Mouse (Mus musculus) urinary bladder, adult 2 months (tissue): ENCODE data around the gene Bcas3. TPM values are rescaled to one million over a fixed set of nuclear protein-coding genes. Genes with fewer than 3 reads are reported as not detected.
A peak's percentile ranks its signal among the peaks of the same experiment; 100 is the strongest.

Experiments used
- DNase-seq: peaks from one replicate; pipeline ENCODE4 v3.0.0; 2022; ENCODE audit warnings: low spot score
- polyA plus RNA-seq: library from polyadenylated mRNA; depleted of rRNA; stranded (reverse); fragments of >200 nt; gene quantifications from 2 replicates; pipeline ENCODE4 v1.2.3, GENCODE M21; 2012; rRNA removed

Gene Bcas3
- 28.6 and 37.8 TPM in 2 replicates for polyA plus RNA-seq

DNA sequence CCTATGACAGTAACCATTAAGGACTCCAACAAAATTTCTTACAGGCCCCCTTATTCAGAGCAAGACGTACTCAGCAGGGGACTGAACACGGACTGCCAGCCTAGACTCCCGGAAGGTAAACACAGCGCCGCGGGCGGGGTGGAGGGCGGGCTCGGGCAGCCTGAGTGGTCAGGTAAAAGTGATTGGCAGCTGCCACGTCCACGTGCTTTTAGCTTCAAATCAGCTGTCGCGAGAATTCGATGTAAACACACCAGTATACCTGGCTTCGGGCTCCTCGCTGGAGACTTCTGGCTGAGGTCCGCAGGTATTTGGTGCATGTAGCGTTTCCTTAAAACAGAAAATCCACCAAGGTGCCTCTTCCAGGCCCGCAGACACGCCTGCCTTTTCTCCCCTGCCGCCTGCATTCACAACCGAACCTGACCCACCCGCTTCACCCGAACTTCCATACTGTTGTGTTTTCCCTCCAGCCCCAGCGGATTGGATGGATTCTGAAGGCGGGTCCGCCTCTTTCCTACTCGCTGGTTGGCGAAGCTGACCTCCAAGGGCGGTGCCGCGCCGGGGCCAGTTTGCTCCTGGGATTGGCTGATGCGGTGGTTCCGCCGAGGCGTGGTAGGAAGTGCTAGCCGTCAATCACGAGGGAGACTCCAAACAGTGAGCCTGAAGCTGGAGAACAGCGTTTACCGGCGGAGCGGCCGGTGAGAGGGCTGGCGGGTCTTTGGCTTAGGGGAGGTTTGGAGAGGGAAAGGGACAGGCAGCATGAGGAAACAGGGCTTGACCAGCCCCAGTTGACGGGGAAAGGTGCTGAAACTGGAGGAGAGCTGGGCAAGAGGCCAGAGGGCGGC, at the start of gene Bcas3:
Bcas3 (plus strand) TSS at position 629 of the 842 bp plus-strand sequence.
- peak; percentile 95 for DNase-seq

DNA sequence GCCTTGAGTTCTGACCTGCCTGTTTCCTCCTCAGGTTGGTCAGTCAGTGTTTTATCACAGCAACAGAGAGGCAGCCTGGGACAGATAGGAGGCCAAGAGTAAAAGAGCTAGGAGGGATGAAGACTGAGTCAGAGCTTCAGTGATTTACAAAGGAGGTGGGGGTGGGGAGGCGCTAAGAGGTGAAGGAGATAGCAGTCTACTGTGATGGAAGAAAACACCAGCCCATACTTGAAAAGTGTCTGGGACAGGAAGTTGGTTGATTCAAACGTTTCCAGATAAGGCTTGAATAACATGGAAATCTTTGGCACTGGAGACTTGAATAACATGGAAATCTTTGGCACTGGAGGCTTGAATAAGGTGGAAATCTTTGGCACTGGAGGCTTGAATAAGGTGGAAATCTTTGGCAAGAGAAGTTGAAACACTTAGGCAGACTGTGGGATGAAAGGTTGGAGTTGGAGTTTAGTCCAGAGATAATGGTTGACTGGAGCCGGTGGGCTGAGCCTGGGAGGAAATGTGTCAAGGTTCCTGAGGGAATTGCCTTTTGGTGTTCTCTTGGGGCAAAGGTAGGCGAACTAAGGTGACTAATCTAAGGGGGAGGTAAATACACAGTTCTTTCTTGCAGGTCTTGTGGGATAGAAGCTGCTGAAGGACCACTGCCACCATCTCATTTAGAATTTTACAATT, 46.2 kb upstream of the Bcas3 start:
- DNase-seq, result no peak

DNA sequence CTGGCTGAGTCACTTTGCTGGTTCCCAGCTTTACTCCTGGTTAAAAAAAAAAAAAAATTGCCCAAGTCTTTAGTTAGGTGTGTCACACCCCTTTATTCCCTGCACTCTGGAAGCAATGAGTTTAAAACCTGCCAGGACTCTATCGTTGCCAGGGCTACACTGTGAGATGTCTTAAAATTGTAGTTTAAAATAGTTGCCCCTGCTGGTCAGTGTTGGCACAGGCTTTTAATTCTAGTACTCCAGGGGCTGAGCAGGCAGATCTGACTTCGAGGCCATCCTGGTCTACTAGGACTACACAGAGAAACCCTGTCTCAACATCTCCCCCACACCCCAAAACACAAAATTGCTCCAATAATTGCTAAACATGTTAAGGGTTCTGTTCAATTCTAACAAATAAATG, 44.2 kb upstream of the Bcas3 start:
- no peak for DNase-seq

DNA sequence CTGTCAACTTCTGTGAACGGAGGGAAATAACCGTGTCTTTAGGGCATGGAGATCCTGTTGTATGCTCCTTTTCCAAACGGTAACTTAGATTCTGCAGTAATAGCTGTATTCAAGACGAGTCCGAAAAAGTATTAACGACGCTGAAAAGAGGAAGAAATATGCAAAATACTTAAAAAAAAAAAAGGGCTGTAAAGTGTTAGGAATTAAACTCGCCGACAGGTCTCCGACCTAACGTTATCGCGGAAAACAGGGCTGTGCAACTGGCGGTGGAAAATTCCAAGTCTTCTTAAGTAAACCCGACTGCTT, 42.6 kb upstream of the Bcas3 start:
- no peak for DNase-seq

DNA sequence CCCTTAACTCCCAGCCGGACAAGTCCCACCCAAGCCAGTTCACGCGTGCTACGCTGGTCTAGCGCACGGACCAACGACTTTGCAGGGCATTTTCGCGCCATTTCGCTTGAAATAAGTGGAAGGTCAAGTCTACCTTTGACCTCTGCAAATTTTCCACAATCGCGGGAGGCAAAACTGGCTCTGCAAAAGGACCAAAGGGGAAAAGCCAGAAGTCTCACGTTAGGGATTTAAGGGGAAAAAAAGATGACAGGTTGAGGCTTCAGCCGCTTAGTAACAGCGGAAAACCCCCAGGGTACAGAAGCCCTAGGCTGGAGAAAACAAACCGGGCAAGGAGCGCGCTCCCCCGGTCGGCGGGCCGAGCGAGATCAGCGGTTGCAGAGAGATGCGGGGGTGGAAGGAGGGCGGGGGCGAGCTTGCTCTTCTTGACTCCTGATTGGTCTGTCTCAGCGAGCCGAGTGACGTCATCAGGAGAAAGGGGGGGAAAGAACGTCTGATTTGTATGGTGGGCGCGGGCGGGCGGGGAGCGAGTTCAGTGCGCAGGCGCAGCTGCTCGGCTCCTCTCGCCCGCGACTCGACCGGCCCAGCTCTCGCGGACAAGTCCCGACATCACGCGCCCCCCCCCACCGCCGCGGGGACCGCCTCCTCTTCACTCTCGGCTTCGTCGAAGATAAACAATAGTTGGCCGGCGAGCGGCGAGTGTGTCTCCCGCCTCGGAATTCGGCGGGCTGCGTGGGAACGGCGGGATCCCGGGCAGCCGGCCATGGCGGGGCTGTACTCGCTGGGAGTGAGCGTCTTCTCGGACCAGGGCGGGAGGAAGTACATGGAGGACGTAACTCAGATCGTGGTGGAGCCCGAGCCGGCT, 42.0 kb upstream of the Bcas3 start, which contains the start of gene Ppm1d:
Ppm1d (plus strand) TSS at position 532 of the 862 bp plus-strand sequence.
- DNase-seq, result peak; percentile 96

DNA sequence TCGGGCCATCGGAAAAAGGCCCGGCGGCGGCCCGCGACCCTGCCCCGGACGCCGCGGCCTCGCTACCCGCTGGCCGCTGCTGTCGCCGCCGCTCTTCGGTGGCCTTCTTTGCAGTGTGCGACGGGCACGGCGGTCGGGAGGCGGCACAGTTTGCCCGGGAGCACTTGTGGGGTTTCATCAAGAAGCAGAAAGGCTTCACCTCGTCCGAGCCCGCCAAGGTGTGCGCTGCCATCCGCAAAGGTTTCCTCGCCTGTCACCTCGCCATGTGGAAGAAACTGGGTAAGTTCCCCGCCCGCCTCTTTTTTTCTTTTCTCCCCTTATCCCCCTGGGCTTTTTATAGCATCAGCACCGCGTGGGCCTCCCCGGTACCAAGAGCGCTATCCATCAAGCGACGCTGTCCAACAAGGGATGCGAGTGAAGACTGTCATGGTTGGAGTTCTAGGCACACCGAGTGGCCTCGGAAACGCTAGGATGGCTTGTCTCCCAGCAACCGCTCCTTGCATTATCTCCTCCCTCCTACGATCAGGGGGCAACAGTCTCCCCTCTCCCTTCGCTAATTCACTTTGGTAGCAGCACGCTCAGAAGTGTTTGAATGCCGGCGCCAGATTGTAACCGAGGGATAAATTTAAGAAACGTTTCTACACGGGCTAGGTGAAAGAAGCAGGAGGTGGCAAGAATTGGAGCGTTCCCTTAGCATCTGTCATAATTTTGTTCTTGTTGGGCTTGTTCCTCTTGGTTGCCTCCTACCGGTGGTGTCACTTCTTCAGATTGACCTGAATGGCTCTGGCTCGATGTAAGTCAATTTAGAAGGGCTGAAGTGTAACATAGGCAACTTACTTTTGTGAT, 41.1 kb upstream of the Bcas3 start:
- peak; percentile 33 for DNase-seq

DNA sequence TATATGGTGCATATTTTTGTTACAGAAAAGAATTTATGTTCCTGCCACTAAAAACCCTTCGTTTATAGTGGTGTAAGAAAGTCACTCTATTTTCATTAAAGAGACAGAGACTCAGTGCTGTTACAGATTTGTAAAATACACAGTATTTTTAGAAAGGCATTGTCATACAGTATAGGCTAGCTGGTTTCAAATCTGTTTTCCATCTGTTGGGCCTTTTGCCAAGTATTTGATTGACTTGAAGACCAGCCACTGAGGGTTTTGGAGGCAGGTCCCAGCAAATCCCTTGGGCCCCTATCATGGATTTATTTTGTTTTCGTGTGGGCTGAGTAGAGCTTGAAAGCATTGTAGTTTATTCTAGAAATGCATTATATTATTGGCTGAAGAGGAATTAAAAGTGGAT, 40.1 kb upstream of the Bcas3 start:
- no peak for DNase-seq

DNA sequence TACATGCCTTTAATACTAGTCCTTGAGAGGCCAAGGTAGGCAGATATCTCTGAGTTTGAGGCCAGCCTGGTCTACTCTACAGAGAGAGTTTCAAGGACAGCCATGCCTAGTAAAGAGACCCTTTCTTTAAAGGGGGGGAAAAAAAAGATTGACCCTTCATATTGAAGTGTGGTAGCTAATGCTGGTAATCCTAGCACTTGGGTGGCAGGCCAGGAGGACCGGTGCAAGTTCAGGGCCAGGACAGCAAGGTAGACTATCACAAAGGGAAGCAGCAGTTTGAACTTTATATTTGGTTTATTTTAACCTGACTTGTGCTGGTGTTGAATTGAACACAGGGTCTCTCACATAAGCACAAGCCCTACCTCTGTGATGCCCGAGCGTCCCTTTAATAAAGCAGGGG, 39.6 kb upstream of the Bcas3 start:
- DNase-seq, result no peak

DNA sequence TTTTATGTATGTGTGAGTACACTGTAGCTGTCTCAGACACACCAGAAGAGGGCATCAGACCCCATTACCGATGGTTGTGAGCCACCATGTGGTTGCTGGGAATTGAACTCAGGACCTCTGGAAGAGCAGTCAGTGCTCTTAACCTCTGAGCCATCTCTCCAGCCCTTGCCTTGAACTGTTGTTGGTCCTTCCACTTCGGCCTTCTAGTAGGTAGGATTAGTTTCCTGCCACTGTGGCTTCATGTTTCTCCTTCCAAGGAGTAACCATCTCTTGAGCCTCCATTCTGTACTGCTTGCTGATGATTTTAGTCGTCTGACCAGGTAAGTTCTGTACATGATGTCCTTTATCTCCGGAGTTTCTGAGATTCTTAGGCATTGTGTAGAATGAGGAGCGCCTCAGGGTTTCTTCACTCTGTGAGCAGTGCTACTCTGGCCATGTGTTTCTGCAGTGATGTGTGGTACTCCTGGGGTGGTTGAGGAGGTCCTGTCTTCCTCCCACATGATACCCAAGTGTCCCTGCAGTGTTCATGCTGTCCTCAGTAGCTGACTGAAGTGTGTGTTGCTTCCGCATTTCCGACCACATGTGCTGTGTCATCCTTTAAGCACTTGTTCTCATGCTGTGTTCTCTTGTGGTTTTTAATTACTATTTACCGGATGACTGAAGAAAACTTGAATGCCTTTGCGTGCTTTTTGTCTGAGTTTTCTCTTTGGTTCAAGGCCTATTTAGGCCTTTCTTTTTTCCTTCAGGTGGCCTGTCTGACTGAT, 29.2 kb upstream of the Bcas3 start:
- no peak for DNase-seq

DNA sequence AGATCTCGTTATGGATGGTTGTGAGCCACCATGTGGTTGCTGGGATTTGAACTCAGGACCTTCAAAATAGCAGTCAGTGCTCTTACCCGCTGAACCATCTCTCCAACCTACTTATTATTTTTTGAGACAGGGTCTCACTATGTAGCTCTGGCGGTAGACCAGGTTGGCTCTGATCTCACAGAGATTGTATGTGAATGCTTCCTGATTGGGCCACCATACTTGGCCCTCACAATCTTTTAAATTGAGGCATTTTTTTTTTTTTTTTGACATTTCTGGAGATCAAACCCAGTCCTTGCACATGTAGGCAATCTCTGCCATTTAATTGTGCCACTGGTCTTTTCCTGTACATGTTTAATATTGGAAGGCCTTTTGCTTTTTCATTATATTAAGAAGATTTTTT, 24.2 kb upstream of the Bcas3 start:
- DNase-seq, result no peak

DNA sequence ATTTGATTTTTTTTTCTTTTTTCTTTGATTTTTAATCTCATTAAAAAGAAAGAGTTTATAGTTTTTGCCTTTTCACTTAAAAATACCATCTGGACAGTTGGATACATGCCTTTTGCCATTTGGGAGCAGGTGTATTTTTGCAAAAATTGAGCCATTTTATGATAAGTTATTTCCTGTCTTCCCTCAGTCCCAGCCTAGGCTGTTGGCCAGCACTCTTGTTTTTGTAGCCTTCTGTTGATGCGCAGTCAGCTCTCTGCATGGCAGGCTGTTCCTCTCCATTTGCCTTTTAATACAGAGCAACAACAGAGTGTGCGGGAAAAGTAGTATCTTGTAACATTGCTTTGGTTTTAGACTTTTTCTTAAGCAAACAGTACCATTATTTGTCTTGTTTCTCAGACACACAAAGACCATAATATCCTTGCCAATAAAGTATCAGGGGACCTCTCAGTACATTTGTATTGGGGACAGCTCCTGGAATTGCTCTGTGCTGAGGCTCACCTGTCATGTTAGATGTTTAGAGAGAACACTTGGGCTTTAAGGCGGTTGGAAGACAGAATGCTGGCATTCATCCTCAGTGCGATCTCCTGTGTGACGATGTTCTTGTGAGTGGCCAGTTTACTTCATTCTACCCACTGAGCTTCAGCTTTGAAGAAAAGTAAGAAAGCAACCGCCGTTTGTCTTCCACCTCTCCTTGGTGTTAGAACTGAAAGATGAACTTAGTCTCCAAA, 23.6 kb upstream of the Bcas3 start:
- DNase-seq, result no peak

DNA sequence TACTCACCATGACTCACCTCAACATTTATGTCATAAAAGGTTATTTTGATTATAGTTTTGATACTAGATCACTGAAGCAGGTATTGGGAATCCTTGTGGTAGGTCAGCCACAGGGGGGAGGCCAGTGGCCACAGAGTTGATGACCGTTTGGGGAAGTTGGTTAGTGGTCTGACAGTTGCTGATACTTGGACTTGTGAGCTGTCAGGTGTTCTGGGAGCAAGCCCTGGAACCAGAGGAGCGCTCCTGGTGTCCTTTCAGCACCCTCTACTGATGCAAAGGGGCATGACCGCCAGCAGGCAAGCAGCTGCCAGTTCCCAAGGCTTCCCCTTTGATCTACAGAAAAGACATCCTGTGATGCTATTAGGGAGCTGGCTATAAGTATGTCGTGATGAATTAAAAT, 18.2 kb upstream of the Bcas3 start:
- DNase-seq, result peak; percentile 29

DNA sequence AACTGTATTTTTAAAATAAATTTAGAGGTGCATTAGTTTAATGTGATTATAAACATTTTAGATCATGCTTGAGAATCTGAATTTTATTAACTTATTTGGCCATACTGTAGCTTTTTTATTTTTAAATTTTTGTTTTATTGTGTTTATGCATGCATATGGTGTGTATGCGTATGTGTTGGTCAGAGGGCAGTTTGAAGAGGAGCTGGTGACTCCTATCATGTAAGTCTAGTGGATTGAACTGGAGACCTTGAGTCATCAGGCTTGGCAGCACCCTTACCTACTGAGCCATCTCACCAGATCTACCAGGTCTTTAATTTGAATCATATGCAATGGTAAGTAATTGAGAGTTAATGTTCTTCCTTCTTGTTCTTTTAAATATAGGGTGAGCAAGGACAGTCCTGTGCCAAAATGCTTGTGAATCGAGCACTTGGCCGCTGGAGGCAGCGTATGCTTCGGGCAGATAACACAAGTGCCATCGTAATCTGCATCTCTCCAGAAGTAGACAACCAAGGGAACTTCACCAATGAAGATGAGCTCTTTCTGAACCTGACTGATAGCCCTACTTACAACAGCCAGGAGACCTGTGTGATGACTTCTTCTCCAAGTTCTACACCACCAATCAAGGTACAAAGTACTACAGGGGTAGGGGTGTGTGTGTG, 13.7 kb upstream of the Bcas3 start:
- DNase-seq, result no peak

DNA sequence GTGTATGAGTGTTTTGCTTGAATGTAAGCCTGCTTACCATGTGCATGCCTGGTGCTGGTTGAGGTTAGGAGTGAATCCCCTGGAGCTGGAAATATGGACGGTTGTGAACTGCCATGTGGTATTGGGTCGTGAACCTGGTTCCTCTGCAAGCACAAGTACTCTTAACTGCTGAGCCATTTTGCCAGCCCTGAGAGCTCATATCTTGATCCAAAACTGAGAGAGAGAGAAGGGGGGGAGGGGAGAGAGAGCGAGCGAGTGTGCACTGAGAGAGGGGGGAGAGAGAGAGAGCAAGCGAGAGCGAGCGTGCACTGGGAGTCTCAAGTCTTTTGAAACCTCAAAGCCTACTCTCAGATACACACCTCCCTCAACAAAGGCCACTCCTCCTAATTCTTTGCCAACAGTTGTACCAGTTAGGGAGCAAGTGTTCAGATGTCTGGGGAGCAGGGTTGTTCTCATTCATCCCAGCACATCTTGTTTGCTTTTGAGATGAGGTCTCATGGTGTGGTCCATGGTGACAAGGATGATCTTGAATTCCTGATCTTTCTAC, 12.8 kb upstream of the Bcas3 start:
- no peak for DNase-seq

DNA sequence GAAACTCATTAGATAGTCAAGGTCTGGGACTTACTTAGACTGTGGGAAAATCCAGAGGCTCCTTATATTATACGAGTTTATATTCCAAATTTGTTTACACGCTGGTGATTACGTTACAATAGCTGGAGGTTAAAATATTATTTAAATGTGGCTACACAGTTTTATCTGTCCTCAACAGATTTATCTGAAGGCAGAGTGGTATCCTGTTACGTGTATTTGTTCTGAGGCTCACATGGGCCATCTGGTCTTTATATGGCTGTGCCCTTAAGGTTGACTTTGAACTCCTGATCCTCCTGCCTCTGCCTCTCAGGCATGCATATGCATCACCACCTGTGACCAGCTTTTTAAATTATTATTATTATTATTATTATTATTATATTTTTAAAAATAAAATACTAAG, 852 bp downstream of the Bcas3 start:
- DNase-seq, result no peak

DNA sequence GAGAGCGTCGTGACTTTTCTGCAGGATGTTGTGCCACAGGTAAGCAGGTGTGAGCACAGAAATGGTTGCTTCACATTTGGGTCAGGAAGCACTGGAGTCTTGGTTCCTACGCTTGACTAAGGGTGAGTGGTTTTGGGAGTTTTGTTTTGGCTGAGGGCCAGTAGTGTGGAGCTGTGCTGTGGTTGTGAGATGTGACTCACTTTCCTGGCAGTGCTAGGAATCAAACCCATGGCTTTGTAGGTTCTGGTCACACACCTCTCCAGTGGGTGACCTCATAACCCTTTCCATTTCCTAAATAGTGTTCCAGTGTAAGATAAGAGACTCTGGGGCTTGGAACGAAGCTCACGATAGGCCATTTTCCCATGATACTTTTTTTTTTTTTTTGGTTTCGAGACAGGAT, 6.7 kb downstream of the Bcas3 start:
- DNase-seq, result no peak

DNA sequence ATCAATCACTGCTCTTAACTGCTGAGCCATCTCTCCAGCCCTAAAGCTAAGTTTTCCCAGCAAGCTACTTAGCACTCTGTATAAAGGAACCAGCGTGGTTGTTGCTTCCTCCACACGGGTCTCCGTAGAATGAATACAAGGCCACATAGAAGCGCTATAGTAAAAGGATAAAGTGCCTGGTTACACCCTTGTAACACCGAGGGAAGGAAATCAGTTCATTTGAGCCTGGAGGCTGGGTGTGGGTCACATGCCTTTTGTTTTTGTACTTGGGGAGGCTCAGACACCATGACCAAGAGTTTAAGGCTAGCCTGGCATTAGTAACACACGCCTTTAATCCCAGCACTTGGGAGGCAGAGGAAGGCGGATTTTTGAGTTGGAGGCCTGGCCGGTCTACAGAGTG, 8.7 kb downstream of the Bcas3 start:
- no peak for DNase-seq

DNA sequence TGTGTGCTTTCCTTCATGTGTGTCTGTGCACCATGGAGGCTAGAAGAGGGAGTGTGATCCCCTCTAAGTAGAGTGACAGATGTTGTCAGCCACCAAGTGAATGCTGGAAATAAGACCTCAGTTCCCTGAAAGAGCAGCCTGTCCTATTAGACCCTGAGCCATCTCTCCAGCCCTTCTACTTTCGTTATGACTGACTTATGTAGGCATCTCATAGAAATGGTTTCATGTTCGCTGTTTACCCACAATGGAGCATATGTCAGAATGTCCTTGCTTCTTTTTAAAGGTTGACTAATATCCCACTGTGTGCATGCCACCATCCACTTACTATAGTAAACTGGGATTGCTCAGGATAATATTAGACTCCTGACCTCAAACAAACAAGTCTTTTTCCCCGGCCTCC, 13.2 kb downstream of the Bcas3 start:
- no peak for DNase-seq

DNA sequence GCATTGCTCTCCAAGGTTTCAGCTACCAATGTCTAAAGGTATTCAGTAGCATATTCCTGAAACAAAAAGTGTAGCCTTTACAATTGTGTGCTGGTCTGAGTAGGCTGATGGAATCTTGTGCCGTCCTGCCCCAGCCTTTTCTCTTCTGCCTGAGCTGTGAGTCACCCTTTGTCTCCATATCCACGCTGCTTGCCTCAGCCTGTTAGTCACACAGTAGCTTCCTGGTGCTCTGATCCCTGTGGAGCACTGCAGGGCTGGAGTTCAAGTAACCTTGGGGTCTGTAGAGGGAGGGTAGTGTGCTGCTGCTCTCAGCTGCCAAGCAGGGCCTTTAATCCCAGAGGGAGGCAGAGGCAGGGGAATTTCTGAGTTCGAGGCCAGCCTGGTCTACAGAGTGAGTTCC, 14.9 kb downstream of the Bcas3 start:
- DNase-seq, result no peak
